Mouse (Mus musculus): ENCODE data around the gene Kcnk12. TPM values are rescaled to one million over a fixed set of nuclear protein-coding genes. Genes with fewer than 3 reads are reported as not detected.

The Kcnk12 gene
- polyA plus RNA-seq, 1 experiment from 2014 or later = not detected

DNA sequence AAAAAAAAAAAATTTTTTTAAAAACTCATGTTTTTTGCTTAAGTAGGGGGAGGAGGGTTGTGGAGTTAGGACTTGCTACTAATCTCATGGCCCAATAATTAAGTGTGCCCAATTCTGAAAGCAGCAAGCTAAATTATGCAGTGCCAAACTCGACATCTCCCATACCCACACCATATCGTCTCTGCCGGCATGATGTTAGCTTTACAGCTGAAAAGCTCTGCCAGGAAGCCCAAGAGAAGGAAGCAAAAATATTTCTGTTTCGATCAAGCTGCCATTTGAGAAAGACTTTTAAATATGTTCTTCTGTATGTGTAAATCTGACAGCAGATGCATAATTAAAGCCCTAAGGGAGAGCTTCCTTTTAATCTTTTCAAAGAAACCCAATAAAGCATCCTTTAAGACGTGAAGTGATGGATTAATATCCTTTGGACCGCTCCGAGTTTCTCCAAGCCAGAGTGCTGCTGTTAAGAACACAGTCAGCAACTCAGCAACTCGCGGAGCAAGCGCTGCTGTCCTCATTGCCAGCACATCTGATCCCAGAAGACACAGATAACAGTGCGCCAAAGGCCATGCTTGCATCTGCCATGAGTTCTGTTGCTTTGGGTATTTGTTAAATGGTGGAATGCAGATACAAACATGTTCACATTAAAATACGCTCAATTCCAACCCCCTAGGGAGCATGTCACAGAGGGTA, 5.0 kb downstream of the Kcnk12 start:
- no peak overlapping the region for H3K4me3 ChIP-seq (ENCODE audit: low read depth, low read length)
- H3K9me3 ChIP-seq (ENCODE audit: control insufficient read depth, low read length) = no peaks in the 10 kb centered on the region
- peaks cover 40% of the 10 kb centered on the region for H3K27me3 ChIP-seq (replicated peaks; ENCODE audit: control insufficient read depth, insufficient read depth, low read length)
- peaks cover 5% of the 10 kb centered on the region; the same call in 1 of the 2 replicates for H3K4me1 ChIP-seq (ENCODE audit: control insufficient read depth, insufficient read depth, low read length)
- H3K9ac ChIP-seq (ENCODE audit: low read depth, low read length) = no peak overlapping the region
- no peaks in the 10 kb centered on the region for H3K36me3 ChIP-seq (ENCODE audit: control insufficient read depth, insufficient read depth, low read length)
- 67% methylated on average over 12 of the region's 12 CpGs for WGBS
- DNase-seq (ENCODE audit: low spot score) = no peak
- no peak for ATAC-seq (ENCODE audit: low read depth)
- H3K27ac ChIP-seq (replicated peaks; ENCODE audit: low read depth, low read length) = no peak overlapping the region
- H3K4me2 ChIP-seq (ENCODE audit: low read depth, low read length) = no peak overlapping the region

DNA sequence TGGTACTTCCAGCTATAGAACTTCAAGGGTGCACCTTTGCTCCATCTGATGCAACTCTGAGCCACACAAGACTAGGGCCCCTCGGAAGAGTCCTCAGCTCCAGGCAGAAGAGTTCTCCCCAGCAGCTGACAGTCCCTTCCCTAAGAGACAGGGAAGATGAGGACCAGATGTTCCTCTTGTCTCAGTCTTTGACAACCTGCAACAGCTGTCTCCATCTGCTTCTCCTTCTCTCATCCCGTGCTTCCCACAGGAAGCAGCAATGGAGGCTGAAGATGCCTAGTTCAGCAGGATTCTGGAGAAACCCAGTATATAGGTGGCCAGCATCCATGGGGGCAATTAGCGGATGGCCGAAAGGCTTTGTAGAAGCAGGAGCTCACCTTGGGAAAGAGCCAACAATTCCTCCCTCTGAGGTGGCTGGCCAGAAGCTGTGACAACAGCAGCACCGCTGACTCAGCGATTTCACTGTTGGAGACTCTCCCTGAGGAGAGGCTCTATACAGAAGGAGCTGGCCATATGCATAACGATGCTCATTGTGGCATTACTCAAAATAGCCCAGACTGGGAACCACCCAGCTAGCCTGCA, 6.2 kb downstream of the Kcnk12 start:
- Histone ChIP-seq H3K27ac (replicated peaks; ENCODE audit: low read depth, low read length) (no peak overlapping the region), H3K36me3 (ENCODE audit: control insufficient read depth, insufficient read depth, low read length) (no peaks in the 10 kb centered on the region), H3K9ac (ENCODE audit: low read depth, low read length) (no peak overlapping the region), H3K9me3 (ENCODE audit: control insufficient read depth, low read length) (no peaks in the 10 kb centered on the region), H3K4me1 (ENCODE audit: control insufficient read depth, insufficient read depth, low read length) (no peaks in the 10 kb centered on the region; the same call in 1 of the 2 replicates), H3K4me2 (ENCODE audit: low read depth, low read length) (no peak overlapping the region), H3K4me3 (ENCODE audit: low read depth, low read length) (no peak overlapping the region), H3K27me3 (replicated peaks; ENCODE audit: control insufficient read depth, insufficient read depth, low read length) (peaks cover 29% of the 10 kb centered on the region)
- ATAC-seq (ENCODE audit: low read depth) = no peak
- DNase-seq (ENCODE audit: low spot score) = no peak
- WGBS = 70% methylated on average over 7 of the region's 7 CpGs

DNA sequence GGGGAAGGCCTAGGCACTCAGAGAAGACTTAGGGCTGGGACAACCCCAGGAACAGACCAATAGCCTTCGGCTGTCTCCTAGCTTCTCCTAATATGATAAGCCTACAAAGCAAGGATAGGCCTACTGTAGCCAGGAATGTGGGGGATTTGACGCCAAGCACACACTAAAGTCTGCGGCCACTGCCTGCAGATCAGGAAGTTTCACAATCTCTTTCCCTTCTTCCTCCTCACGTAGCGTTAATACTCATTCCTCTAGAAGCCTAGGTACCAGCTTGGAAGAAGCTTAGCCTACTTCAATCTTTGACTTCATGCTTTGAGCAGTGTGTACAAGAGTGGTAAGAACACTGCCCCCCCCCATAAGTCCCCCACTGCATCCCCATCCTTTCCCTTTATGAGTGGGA, 7.1 kb downstream of the Kcnk12 start:
- no peak overlapping the region for H3K4me3 ChIP-seq (ENCODE audit: low read depth, low read length)
- peaks cover 19% of the 10 kb centered on the region for H3K27me3 ChIP-seq (replicated peaks; ENCODE audit: control insufficient read depth, insufficient read depth, low read length)
- H3K4me2 ChIP-seq (ENCODE audit: low read depth, low read length) = no peak overlapping the region
- ATAC-seq (ENCODE audit: low read depth) = no peak
- no peaks in the 10 kb centered on the region for H3K36me3 ChIP-seq (ENCODE audit: control insufficient read depth, insufficient read depth, low read length)
- H3K9me3 ChIP-seq (ENCODE audit: control insufficient read depth, low read length) = no peaks in the 10 kb centered on the region
- no peak overlapping the region for H3K27ac ChIP-seq (replicated peaks; ENCODE audit: low read depth, low read length)
- no peaks in the 10 kb centered on the region for H3K4me1 ChIP-seq (ENCODE audit: control insufficient read depth, insufficient read depth, low read length)
- H3K9ac ChIP-seq (ENCODE audit: low read depth, low read length) = no peak overlapping the region
- WGBS = 93% methylated on average over 5 of the region's 5 CpGs
- DNase-seq (ENCODE audit: low spot score) = no peak

DNA sequence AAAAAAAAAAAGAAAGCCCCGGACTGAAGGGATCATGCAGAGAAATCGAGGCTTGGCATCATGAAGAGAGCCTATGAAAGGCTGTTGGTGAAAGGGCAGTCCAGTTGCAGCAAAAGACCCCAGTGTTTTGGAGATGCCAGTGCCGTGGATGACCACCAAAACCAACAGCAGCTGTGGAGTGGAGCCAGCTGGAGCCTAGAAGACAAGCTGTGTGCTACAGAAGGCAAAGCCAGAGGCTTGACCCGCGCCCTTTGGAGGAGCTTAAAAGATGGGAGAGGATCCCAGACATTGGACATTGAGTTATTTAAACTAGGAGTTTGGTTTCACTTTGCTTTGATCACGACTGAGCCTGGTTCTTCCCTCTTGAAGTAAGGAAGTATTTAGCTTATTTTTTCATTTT, 9.6 kb downstream of the Kcnk12 start:
- Histone ChIP-seq H3K9ac (ENCODE audit: low read depth, low read length) (no peak overlapping the region), H3K9me3 (ENCODE audit: control insufficient read depth, low read length) (no peaks in the 10 kb centered on the region), H3K36me3 (ENCODE audit: control insufficient read depth, insufficient read depth, low read length) (no peaks in the 10 kb centered on the region), H3K4me1 (ENCODE audit: control insufficient read depth, insufficient read depth, low read length) (no peaks in the 10 kb centered on the region), H3K4me2 (ENCODE audit: low read depth, low read length) (no peak overlapping the region), H3K27ac (replicated peaks; ENCODE audit: low read depth, low read length) (no peak overlapping the region), H3K4me3 (ENCODE audit: low read depth, low read length) (no peak overlapping the region), H3K27me3 (replicated peaks; ENCODE audit: control insufficient read depth, insufficient read depth, low read length) (no peaks in the 10 kb centered on the region)
- DNase-seq (ENCODE audit: low spot score) (no peak), ATAC-seq (ENCODE audit: low read depth) (no peak)
- WGBS = 66% methylated on average over 6 of the region's 6 CpGs

DNA sequence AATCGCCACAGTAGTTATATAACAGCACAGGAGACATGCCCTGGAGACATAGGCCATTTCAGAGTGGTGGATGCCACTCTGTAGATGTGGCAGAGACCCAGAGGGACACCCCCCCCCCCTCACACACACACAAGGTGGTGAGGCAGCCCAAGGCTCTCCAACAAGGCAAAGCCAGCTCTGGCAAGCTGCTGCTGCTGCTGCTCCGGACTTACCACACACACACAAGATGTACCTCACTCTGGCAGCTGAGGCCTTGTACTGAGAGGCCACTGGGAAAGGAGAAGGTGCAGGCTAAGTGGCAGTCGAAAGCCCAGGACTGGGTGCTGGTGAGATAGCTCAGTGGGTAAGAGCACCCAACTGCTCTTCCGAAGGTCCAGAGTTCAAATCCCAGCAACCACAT, 10.1 kb downstream of the Kcnk12 start:
- WGBS = 85% methylated on average over 4 of the region's 4 CpGs
- no peak for DNase-seq (ENCODE audit: low spot score)

DNA sequence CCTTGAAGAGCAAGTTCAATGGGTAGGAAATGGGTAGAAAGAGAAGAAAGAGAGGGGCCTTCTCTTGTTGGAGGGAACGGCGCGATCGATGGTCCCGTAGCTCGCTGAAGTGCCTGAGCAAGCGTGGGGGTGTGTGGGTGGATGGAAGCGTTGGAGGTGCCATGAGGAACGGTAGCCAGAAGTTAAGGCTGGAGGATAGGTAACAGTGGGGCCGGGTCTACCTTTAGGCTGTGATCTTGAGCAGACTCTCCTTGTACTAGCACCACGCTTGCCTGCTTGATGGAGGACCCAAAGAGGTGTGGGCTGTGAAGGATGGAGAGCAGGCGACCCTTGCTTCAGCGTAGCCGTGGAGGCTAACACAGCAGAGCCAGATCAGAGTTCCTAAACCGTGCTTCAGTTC, 12.1 kb downstream of the Kcnk12 start:
- Histone ChIP-seq H3K9ac (ENCODE audit: low read depth, low read length) (no peak overlapping the region), H3K9me3 (ENCODE audit: control insufficient read depth, low read length) (no peaks in the 10 kb centered on the region), H3K4me2 (ENCODE audit: low read depth, low read length) (no peak overlapping the region), H3K27me3 (replicated peaks; ENCODE audit: control insufficient read depth, insufficient read depth, low read length) (no peaks in the 10 kb centered on the region), H3K36me3 (ENCODE audit: control insufficient read depth, insufficient read depth, low read length) (no peaks in the 10 kb centered on the region), H3K27ac (replicated peaks; ENCODE audit: low read depth, low read length) (no peak overlapping the region), H3K4me1 (ENCODE audit: control insufficient read depth, insufficient read depth, low read length) (no peaks in the 10 kb centered on the region), H3K4me3 (ENCODE audit: low read depth, low read length) (no peak overlapping the region)
- WGBS = 93% methylated on average over 15 of the region's 15 CpGs
- ATAC-seq (ENCODE audit: low read depth) (no peak), DNase-seq (ENCODE audit: low spot score) (no peak)

More for the DNA sequence above, 10.1 kb downstream of the Kcnk12 start:
- no peak for ATAC-seq (ENCODE audit: low read depth)
- no peaks in the 10 kb centered on the region for H3K27me3 ChIP-seq (replicated peaks; ENCODE audit: control insufficient read depth, insufficient read depth, low read length)
- no peak overlapping the region for H3K4me3 ChIP-seq (ENCODE audit: low read depth, low read length)
- H3K9me3 ChIP-seq (ENCODE audit: control insufficient read depth, low read length) = no peaks in the 10 kb centered on the region
- no peak overlapping the region for H3K4me2 ChIP-seq (ENCODE audit: low read depth, low read length)
- no peak overlapping the region for H3K9ac ChIP-seq (ENCODE audit: low read depth, low read length)
- H3K27ac ChIP-seq (replicated peaks; ENCODE audit: low read depth, low read length) = no peak overlapping the region
- H3K4me1 ChIP-seq (ENCODE audit: control insufficient read depth, insufficient read depth, low read length) = no peaks in the 10 kb centered on the region
- no peaks in the 10 kb centered on the region for H3K36me3 ChIP-seq (ENCODE audit: control insufficient read depth, insufficient read depth, low read length)

- Histone ChIP-seq H3K9me3 (ENCODE audit: control insufficient read depth, low read length) (no peaks in the 10 kb centered on the region), H3K27me3 (replicated peaks; ENCODE audit: control insufficient read depth, insufficient read depth, low read length) (no peaks in the 10 kb centered on the region), H3K4me3 (ENCODE audit: low read depth, low read length) (no peak overlapping the region), H3K4me1 (ENCODE audit: control insufficient read depth, insufficient read depth, low read length) (no peaks in the 10 kb centered on the region), H3K36me3 (ENCODE audit: control insufficient read depth, insufficient read depth, low read length) (no peaks in the 10 kb centered on the region), H3K27ac (replicated peaks; ENCODE audit: low read depth, low read length) (no peak overlapping the region), H3K9ac (ENCODE audit: low read depth, low read length) (no peak overlapping the region), H3K4me2 (ENCODE audit: low read depth, low read length) (no peak overlapping the region)
- ATAC-seq (ENCODE audit: low read depth) (no peak), DNase-seq (ENCODE audit: low spot score) (no peak)
- 92% methylated on average over 2 of the region's 2 CpGs for WGBS
These were observed 12.9 kb downstream of the Kcnk12 start for GRCm38 (mm10) chr17:87784911-87785310.

GRCm38 (mm10) chr17:87784141-87784831, 13.5 kb downstream of the Kcnk12 start:
- Histone ChIP-seq H3K9me3 (ENCODE audit: control insufficient read depth, low read length) (no peaks in the 10 kb centered on the region), H3K4me1 (ENCODE audit: control insufficient read depth, insufficient read depth, low read length) (no peaks in the 10 kb centered on the region), H3K4me2 (ENCODE audit: low read depth, low read length) (no peak overlapping the region), H3K4me3 (ENCODE audit: low read depth, low read length) (no peak overlapping the region), H3K36me3 (ENCODE audit: control insufficient read depth, insufficient read depth, low read length) (no peaks in the 10 kb centered on the region), H3K9ac (ENCODE audit: low read depth, low read length) (no peak overlapping the region), H3K27me3 (replicated peaks; ENCODE audit: control insufficient read depth, insufficient read depth, low read length) (no peaks in the 10 kb centered on the region), H3K27ac (replicated peaks; ENCODE audit: low read depth, low read length) (no peak overlapping the region)
- ATAC-seq (ENCODE audit: low read depth) (no peak), DNase-seq (ENCODE audit: low spot score) (no peak)
- WGBS = 62% methylated on average over 14 of the region's 14 CpGs
